Mouse (Mus musculus) small intestine, adult 2 months (tissue): ENCODE measurements around the gene Zfhx3. TPM values are rescaled to one million over a fixed set of nuclear protein-coding genes. Genes with fewer than 3 reads are reported as not detected.

Experiments
- H3K27ac ChIP-seq: fragments of 200-500 bp; 2 replicates; pipeline ENCODE4 v1.5.1; 2012; ENCODE audit warnings: low read depth, low read length, control low read depth, inconsistent platforms; ENCODE audit not compliant: insufficient read depth
- H3K27me3 ChIP-seq: fragments of 200-500 bp; 2 replicates; pipeline ENCODE4 v1.6.1; 2012; ENCODE audit warnings: mild to moderate bottlenecking, moderate library complexity, low read length, inconsistent platforms; ENCODE audit not compliant: control insufficient read depth, insufficient read depth
- H3K36me3 ChIP-seq: fragments of 200-500 bp; 2 replicates; pipeline ENCODE4 v1.6.1; 2012; ENCODE audit warnings: mild to moderate bottlenecking, low read length, control low read depth, inconsistent platforms; ENCODE audit not compliant: control insufficient read depth, insufficient read depth
- H3K4me1 ChIP-seq: fragments of 200-500 bp; 2 replicates; pipeline ENCODE4 v1.6.1; 2012; ENCODE audit warnings: low read length, inconsistent platforms, mixed read lengths; ENCODE audit not compliant: control insufficient read depth, insufficient read depth, insufficient read length
- H3K4me3 ChIP-seq: fragments of 200-500 bp; 2 replicates; pipeline ENCODE4 v1.5.1; 2012; ENCODE audit warnings: low read depth, mild to moderate bottlenecking, control low read depth, inconsistent platforms, low read length, moderate library complexity
- CTCF ChIP-seq: fragments of 200-500 bp; IDR thresholded peaks from 2 replicates; pipeline ENCODE4 v1.5.1; 2012; ENCODE audit warnings: low read depth, mild to moderate bottlenecking, control low read depth, inconsistent platforms, low read length, moderate library complexity, mixed read lengths; ENCODE audit not compliant: insufficient replicate concordance, insufficient read length; ENCODE audit errors: extremely low read depth
- POLR2A ChIP-seq: fragments of 200-500 bp; IDR thresholded peaks from 2 replicates; pipeline ENCODE4 v1.6.1; 2012; ENCODE audit warnings: low read depth, mild to moderate bottlenecking, control low read depth, inconsistent platforms, low read length, moderate library complexity
- whole genome bisulfite sequencing: fragments of 180-500 bp; shearing (Covaris S2); methylation state at CpG from one replicate; pipeline ENCODE4 v1.1.7; 2018; 5-methylcytosine and 5-hydroxymethylcytosine counted together
- polyA plus RNA-seq: library from polyadenylated mRNA; depleted of rRNA; stranded (reverse); fragments of >200 nt; gene quantifications from 2 replicates; pipeline ENCODE4 v1.2.3, GENCODE M21; 2012

The Zfhx3 gene
- polyA plus RNA-seq, 1 experiment: 2.0 TPM

GRCm38 (mm10) chr8:108966041-108966440 lies 1023.6 kb downstream of the Zfhx3 start:
- Histone ChIP-seq H3K36me3 (no peaks in the 10 kb centered on the region), H3K4me1 (no peaks in the 10 kb centered on the region), H3K27me3 (no peaks in the 10 kb centered on the region), H3K4me3 (no peak overlapping the region), H3K27ac (no peak overlapping the region)
- TF ChIP-seq POLR2A: no peak
- TF ChIP-seq CTCF: no peak
- WGBS: 72% methylated on average over 12 of the region's 12 CpGs

DNA sequence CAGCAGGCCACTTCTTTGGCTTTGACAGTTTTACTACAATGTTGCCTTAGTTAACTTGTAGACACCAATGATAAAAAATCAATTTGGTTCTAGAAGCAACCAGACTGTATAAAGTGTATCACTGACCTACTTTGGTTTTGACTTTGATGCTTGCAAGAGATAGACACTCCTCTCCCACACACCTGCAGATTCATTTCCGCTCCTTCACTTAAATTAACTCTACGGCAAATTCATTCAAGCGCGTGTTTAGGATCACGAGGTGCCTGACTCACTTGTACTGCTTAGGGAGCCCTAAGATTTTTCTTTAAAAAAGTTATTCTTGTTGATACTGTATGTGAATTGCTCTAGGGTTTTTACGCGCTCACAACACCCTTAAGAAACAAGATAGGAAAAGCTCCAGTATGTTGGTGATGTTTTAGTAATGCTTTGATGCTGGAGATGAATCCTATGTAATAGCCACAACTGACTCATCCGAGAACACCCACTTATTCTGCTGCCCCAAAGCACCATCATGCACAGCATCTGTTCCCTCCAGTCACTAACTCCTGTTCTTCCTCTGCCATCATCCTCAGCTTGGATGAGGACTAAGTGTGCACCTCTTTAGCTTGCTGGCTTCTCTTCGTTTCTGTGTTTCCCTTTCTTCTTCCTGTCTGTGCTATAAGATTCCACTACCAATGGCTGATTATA lies 1031.3 kb downstream of the Zfhx3 start:
- WGBS: 87% methylated on average over 9 of the region's 9 CpGs
- Histone ChIP-seq H3K4me1 (no peaks in the 10 kb centered on the region), H3K4me3 (no peak overlapping the region), H3K27me3 (no peaks in the 10 kb centered on the region), H3K27ac (no peak overlapping the region), H3K36me3 (no peaks in the 10 kb centered on the region)
- no peak for TF ChIP-seq POLR2A
- TF ChIP-seq CTCF: no peak

- Histone ChIP-seq H3K4me1 (no peaks in the 10 kb centered on the region), H3K27ac (no peak overlapping the region), H3K36me3 (no peaks in the 10 kb centered on the region), H3K4me3 (no peak overlapping the region), H3K27me3 (no peaks in the 10 kb centered on the region)
- WGBS: 56% methylated on average over 11 of the region's 11 CpGs
- TF ChIP-seq CTCF (no peak), POLR2A (no peak)
Measured at GRCm38 (mm10) chr8:108977693-108978361, 1035.4 kb downstream of the Zfhx3 start.

GRCm38 (mm10) chr8:108978362-108978750 lies 1035.9 kb downstream of the Zfhx3 start:
- H3K4me1 ChIP-seq: no peaks in the 10 kb centered on the region
- TF ChIP-seq CTCF: no peak
- TF ChIP-seq POLR2A: no peak
- no peak overlapping the region for H3K4me3 ChIP-seq
- H3K27ac ChIP-seq: no peak overlapping the region
- no peaks in the 10 kb centered on the region for H3K36me3 ChIP-seq
- H3K27me3 ChIP-seq: no peaks in the 10 kb centered on the region
- WGBS: 68% methylated on average over 7 of the region's 7 CpGs

DNA sequence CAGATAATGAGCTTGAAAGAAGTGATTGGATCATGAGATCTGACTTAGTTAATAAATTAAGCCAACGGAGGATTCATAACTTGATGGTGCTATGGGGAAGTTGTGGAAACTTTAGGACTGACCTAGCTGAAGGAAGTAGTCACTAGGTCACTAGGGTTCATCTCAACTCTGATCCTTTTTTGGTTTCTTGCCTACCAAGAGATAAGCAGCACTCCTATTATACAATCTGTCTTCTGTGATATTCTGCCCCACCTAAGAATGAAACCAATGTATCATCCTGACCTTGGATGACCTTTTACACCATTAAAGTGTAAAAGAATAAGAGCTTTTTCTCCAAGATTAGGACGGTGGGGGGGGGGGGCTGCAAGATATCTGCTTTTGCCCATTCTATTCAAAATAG lies 1042.5 kb downstream of the Zfhx3 start:
- Histone ChIP-seq H3K27me3 (no peaks in the 10 kb centered on the region), H3K36me3 (no peaks in the 10 kb centered on the region), H3K27ac (no peak overlapping the region), H3K4me1 (no peaks in the 10 kb centered on the region), H3K4me3 (no peak overlapping the region)
- TF ChIP-seq CTCF (no peak), POLR2A (no peak)
- WGBS: 65% methylated on average over 2 of the region's 2 CpGs

DNA sequence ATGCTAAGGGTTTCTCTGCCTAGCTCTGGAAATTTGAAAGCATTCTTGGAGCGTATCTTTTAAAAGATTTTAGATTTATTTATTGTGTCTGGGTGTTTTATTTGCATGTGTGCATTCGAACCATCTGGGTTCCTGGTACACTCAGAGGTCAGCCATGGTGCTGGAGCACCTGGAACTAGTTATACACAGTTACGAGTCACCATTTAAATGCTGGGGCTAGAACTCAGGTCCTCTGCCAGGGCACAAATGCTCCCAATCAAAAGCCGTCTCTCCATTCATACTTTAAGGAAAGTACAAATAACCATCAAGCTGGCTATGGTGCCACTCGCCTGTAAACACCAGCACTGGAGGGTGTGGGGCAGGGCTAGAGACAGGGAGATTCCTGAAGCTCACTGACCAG lies 1047.4 kb downstream of the Zfhx3 start:
- no peak overlapping the region for H3K27ac ChIP-seq
- WGBS: 78% methylated on average over 5 of the region's 5 CpGs
- TF ChIP-seq CTCF: no peak
- no peak for TF ChIP-seq POLR2A

GRCm38 (mm10) chr8:108990537-108990936 lies 1048.1 kb downstream of the Zfhx3 start:
- 41% methylated on average over 6 of the region's 6 CpGs for WGBS
- TF ChIP-seq CTCF: no peak
- TF ChIP-seq POLR2A: no peak
- Histone ChIP-seq H3K4me3 (no peak overlapping the region), H3K27ac (no peak overlapping the region), H3K4me1 (no peaks in the 10 kb centered on the region), H3K27me3 (no peaks in the 10 kb centered on the region), H3K36me3 (no peaks in the 10 kb centered on the region)

More for the DNA sequence above, 1047.4 kb downstream of the Zfhx3 start:
- Histone ChIP-seq H3K4me1 (no peaks in the 10 kb centered on the region), H3K4me3 (no peak overlapping the region), H3K36me3 (no peaks in the 10 kb centered on the region), H3K27me3 (no peaks in the 10 kb centered on the region)
